Mouse (Mus musculus) embryonic facial prominence, embryonic 13.5 days (tissue): ENCODE data around the gene Ppp1r26. TPM values are rescaled to one million over a fixed set of nuclear protein-coding genes. Genes with fewer than 3 reads are reported as not detected.

ENCODE experiments used
- ATAC-seq: fragments of 200-750 bp; cut with Nextera tagmentation; 2 replicates; pipeline ENCODE4 v1.8.0; 2017; ENCODE audit warnings: low read depth; ENCODE audit not compliant: insufficient number of reproducible peaks, insufficient read depth, low FRiP score, low TSS enrichment
- H3K27ac ChIP-seq: fragments of 300-500 bp; sonication (generic); 2 replicates; pipeline ENCODE4 v1.5.1; 2015; ENCODE audit warnings: moderate library complexity, mild to moderate bottlenecking, inconsistent platforms
- H3K27me3 ChIP-seq: fragments of 300-500 bp; sonication (generic); 2 replicates; pipeline ENCODE4 v1.6.1; 2015; ENCODE audit warnings: mild to moderate bottlenecking, inconsistent platforms
- H3K36me3 ChIP-seq: fragments of 300-500 bp; sonication (generic); 2 replicates; pipeline ENCODE4 v1.6.1; 2015; ENCODE audit warnings: mild to moderate bottlenecking, inconsistent platforms
- H3K4me1 ChIP-seq: fragments of 300-500 bp; sonication (generic); 2 replicates; pipeline ENCODE4 v1.6.1; 2015; ENCODE audit warnings: inconsistent platforms
- H3K4me2 ChIP-seq: fragments of 300-500 bp; sonication (generic); 2 replicates; pipeline ENCODE4 v1.6.1; 2015; ENCODE audit warnings: moderate library complexity, mild to moderate bottlenecking, inconsistent platforms
- H3K4me3 ChIP-seq: fragments of 300-500 bp; sonication (generic); 2 replicates; pipeline ENCODE4 v1.5.1; 2015; ENCODE audit warnings: mild to moderate bottlenecking, inconsistent platforms
- H3K9ac ChIP-seq: fragments of 300-500 bp; sonication (generic); 2 replicates; pipeline ENCODE4 v1.6.1; 2015; ENCODE audit warnings: mild to moderate bottlenecking, inconsistent platforms
- H3K9me3 ChIP-seq: fragments of 300-500 bp; sonication (generic); 2 replicates; pipeline ENCODE4 v1.6.1; 2016; ENCODE audit warnings: inconsistent platforms
- WGBS: fragments of 180-500 bp; shearing (Covaris S2); methylation state at CpG from one replicate; pipeline ENCODE4 v1.1.7; 2015; ENCODE audit warnings: mixed read lengths; 5-methylcytosine and 5-hydroxymethylcytosine counted together
- polyA plus RNA-seq: library from polyadenylated mRNA; unstranded; fragments of >200 nt; fragmentation: Nextera tagmentation; extraction: Ambion mirVana; gene quantifications from 2 replicates; pipeline ENCODE4 v1.2.1, GENCODE M21; 2015

The Ppp1r26 gene
- 7.5 TPM in 2 replicates for polyA plus RNA-seq

DNA sequence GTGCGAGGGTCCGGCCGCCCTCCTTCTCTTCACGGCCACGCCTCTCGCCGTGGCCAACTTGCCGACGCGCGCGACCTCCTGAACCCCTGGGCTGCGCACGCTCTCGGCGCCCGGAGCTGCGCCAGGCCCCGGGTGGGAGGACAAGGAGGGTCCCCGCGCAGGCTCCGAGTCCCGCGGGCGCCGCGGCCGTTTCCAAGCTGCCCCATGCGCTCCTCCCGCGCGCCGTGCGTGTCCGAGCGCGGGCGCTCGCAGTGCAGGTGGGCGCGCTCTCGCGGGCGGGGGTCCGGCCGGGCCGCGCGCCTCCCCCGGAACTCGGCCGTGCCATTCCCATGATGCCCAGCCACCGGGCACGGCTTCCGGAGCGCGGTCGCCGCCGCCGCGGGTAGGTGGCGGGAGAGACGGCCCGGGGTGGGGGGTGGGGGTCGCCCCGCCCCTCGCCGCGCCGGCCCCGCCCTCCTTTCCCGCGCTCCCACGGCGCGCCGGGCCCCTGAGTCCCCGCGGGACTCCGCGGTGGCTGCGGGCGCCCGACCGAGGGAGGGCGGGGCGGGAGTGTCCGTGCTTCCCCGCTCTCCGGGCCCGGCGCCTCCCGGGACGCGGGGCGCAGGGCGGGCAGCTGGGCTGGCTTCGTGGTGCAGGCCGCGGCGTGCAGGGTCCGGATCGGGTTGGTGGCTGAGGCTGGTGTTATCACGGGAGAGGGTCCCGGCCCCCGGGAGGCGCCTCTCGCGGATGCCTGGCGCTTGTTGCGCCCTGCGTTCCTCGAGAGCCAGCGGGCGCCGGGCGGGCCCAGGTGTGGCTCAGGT is at the start of gene Ppp1r26:
Ppp1r26 (plus strand) TSS at position 286 of the 800 bp plus-strand sequence.
- Histone ChIP-seq H3K4me1 (peaks cover 21% of the 10 kb centered on the region), H3K9me3 (no peaks in the 10 kb centered on the region), H3K27me3 (peaks cover 8% of the 10 kb centered on the region; the same call in 1 of the 2 replicates), H3K9ac (peak within 1 kb of the TSS; percentile 87), H3K27ac (peak within 1 kb of the TSS; percentile 79), H3K36me3 (peaks cover 26% of the 10 kb centered on the region), H3K4me2 (peak within 1 kb of the TSS; percentile 91), H3K4me3 (peak within 1 kb of the TSS; percentile 79)
- no peak for ATAC-seq
- under 1% methylated on average over 97 of the region's 118 CpGs for WGBS

DNA sequence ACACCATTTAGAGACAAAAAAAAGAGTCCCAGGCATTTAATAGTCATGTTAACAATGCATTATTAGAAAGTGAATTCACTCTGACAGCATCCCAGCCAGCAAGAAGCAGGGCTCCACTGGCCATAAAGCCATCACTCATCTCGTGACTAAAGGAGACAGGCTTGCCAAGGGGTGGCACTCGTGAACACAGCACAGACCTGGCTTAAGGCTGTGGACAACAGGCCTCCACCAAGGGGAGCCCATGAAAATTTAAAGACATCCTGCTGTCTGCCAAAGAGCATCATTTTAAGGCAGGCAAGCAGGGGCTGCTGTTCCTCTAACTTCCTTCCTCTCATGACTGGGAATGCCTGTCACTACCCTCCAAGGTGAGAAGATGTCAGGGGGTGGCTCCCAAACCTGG is 49.7 kb upstream of the Ppp1r26 start:
- H3K9me3 ChIP-seq: no peaks in the 10 kb centered on the region
- H3K4me2 ChIP-seq: no peak overlapping the region
- no peaks in the 10 kb centered on the region for H3K27me3 ChIP-seq
- H3K27ac ChIP-seq: no peak overlapping the region
- no peak overlapping the region for H3K4me3 ChIP-seq
- H3K36me3 ChIP-seq: no peaks in the 10 kb centered on the region
- WGBS: 64% methylated on average over 2 of the region's 2 CpGs
- ATAC-seq: no peak
- H3K9ac ChIP-seq: no peak overlapping the region
- H3K4me1 ChIP-seq: no peaks in the 10 kb centered on the region

DNA sequence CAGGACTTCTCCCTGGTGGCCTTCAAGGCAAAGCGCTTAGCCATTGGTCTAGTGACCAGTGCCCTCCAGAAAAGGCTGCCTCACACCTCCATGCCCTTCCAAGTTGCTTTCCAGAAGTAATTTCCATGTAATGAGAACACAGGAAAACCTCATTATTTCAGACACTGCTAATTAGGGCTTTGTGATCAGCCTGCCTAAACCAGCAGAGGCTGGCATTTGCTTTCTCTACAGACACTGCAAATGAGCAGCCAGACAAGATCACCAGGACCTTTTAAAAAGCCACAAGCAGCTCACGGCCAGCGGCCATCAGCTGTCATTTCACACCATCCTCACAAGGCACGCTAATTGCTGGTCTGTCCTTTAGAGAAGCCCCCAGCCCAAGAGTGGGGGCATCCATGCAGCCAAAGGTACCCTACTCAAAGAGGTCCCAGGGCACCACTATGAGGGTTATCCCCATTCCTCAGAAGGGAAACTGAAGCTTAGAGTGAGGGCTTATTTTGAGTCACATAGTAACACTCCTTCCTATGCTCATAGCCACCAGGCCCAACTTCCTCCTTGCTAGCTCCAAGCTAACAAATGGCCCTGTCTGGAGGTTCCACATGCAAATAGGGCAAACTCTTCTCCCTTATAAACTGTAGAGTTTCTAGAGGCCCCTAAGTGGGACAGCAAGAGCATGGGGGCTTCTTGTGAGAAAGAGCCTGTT is 49.0 kb upstream of the Ppp1r26 start:
- Histone ChIP-seq H3K9ac (no peak overlapping the region), H3K9me3 (no peaks in the 10 kb centered on the region), H3K4me3 (no peak overlapping the region), H3K4me2 (no peak overlapping the region), H3K36me3 (no peaks in the 10 kb centered on the region), H3K4me1 (no peaks in the 10 kb centered on the region), H3K27ac (no peak overlapping the region), H3K27me3 (no peaks in the 10 kb centered on the region)
- WGBS: 68% methylated on average over 4 of the region's 4 CpGs
- ATAC-seq: no peak

DNA sequence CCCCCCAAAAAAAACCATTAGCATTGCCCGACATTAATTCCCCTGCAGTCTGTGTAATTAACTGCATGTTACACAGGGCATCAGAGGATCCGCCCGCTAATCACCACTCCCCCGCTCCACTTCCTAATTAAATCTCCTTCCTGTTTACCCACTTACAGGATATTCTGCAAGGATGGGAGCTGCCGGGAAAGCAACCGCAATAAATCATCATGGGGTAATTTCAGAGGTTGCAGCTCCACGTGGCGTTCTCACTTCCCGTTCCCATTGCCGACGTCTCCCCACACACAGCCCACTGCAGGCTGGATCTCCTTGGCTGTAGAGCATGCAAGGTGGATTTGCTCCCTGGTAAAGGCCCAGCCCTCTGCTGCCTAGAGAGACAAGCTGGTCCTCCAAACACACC is 45.0 kb upstream of the Ppp1r26 start:
- Histone ChIP-seq H3K9ac (no peak overlapping the region), H3K27ac (no peak overlapping the region), H3K36me3 (no peaks in the 10 kb centered on the region), H3K9me3 (no peaks in the 10 kb centered on the region), H3K4me3 (no peak overlapping the region), H3K27me3 (no peaks in the 10 kb centered on the region), H3K4me1 (no peaks in the 10 kb centered on the region), H3K4me2 (no peak overlapping the region)
- WGBS: 56% methylated on average over 11 of the region's 11 CpGs
- ATAC-seq: no peak

DNA sequence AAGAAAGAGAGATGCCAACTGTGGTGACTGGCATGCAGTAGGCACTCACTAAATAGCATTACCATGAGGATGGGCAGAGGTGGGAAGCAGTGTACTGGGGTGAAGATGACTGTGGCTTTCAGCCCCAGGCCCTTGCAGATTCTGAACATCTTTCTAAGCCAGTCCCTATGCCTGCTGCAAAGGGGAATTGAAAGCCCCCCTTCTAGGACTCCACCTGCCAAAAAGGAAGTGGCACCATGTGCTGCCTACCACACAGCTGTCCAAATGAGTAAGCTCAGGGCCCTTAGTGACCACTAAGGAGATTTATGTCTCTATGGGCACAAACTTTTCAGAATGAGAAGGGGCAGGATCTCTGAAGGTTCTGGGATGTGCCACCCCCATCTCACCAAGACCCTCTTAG is 44.5 kb upstream of the Ppp1r26 start:
- Histone ChIP-seq H3K4me3 (no peak overlapping the region), H3K36me3 (no peaks in the 10 kb centered on the region), H3K9ac (no peak overlapping the region), H3K9me3 (no peaks in the 10 kb centered on the region), H3K4me2 (no peak overlapping the region), H3K27me3 (no peaks in the 10 kb centered on the region), H3K27ac (no peak overlapping the region), H3K4me1 (no peaks in the 10 kb centered on the region)
- no peak for ATAC-seq

DNA sequence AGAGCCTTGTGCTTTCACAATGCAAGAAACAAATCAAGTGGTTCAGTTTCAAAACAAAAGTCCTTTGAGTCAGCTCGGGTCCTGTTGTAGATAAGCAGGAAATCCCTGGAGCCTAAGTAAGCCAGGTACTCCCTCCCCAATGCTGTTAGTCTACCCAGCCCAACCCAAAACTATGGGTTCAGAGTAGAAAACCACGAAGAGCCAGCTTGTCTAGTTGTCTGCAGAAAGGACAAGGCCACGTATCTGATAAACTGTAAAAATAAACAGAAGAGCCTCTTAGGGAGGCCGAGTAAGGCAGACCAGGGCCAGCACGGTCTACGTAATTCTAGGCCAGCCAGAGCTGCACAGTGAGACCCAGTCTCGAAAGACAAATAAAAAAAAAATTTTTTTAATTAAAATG is 38.8 kb upstream of the Ppp1r26 start:
- Histone ChIP-seq H3K4me3 (no peak overlapping the region), H3K27ac (no peak overlapping the region), H3K36me3 (no peaks in the 10 kb centered on the region), H3K9me3 (no peaks in the 10 kb centered on the region), H3K4me2 (no peak overlapping the region), H3K4me1 (no peaks in the 10 kb centered on the region; the same call in 1 of the 2 replicates), H3K27me3 (no peaks in the 10 kb centered on the region), H3K9ac (no peak overlapping the region)
- 48% methylated on average over 7 of the region's 7 CpGs for WGBS
- no peak for ATAC-seq

DNA sequence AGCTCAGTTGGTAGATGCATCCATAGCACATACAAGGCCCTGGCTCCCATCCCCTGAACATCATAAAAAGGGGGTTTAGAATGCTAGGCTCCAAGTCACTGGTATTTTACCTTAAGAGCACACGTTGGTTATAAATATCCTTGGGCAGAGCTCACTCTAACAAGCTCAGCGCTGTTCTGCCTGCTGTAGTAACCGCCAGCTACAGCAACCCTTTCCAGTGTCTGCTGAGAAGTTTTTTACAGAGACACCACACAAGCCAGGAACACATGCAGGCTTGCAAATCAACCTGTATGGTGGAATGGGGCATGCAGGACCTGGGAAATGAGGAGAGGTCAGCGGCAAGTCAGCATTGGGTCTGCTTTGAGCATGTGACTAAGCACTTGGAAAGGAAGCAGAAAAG is 37.5 kb upstream of the Ppp1r26 start:
- H3K27ac ChIP-seq: no peak overlapping the region

DNA sequence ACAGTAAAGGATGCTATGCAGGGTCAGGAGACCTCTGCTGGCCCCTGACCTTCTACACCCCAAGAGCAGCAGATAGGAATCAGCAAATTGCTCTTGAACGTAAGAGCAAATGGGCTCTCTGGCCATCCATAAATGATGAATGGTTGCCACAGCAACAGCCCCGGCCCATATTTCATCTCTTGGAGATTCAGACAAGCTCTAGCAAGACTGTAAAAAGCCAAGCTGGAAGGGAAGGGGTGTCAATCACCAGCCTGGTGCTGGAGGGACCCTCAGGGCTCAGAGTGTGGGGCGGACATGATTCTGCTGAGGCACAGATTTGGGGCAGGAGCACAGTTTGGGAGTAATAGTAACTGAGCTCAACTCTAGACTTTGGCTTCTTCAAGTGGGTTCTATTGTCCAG is 37.0 kb upstream of the Ppp1r26 start:
- Histone ChIP-seq H3K9me3 (no peaks in the 10 kb centered on the region), H3K9ac (no peak overlapping the region), H3K36me3 (no peaks in the 10 kb centered on the region), H3K27me3 (no peaks in the 10 kb centered on the region), H3K4me1 (peaks cover 5% of the 10 kb centered on the region), H3K27ac (no peak overlapping the region), H3K4me2 (no peak overlapping the region), H3K4me3 (no peak overlapping the region)
- 54% methylated on average over 3 of the region's 3 CpGs for WGBS
- ATAC-seq: no peak

More for the DNA sequence above, 37.5 kb upstream of the Ppp1r26 start:
- no peaks in the 10 kb centered on the region for H3K36me3 ChIP-seq
- WGBS: 77% methylated on average over 4 of the region's 4 CpGs
- no peak overlapping the region for H3K4me2 ChIP-seq
- no peak for ATAC-seq
- H3K9ac ChIP-seq: no peak overlapping the region
- peaks cover 2% of the 10 kb centered on the region for H3K4me1 ChIP-seq
- no peak overlapping the region for H3K4me3 ChIP-seq
- H3K27me3 ChIP-seq: no peaks in the 10 kb centered on the region
- no peaks in the 10 kb centered on the region for H3K9me3 ChIP-seq

DNA sequence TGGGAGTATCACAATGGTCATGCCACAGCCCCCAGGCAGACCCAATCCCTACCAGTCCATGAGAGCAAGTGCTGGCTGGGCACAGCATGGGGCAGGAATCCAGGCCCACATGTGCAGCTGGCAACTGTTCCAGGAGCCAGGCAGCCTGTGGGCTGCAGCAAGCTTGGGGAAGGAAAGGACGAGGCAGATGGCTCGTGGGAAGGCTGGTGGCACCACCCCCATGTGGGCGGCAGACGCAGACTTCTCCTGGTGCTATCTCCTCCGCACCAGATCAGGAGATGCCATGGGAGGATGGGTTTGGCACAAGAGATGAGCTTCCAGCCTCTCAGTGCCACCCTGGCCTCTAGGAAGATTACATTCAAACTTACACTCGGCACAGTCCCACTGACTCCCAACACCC is 33.7 kb upstream of the Ppp1r26 start:
- ATAC-seq: no peak
- no peaks in the 10 kb centered on the region for H3K36me3 ChIP-seq
- H3K9ac ChIP-seq: no peak overlapping the region
- no peak overlapping the region for H3K4me2 ChIP-seq
- H3K4me1 ChIP-seq: peaks cover 23% of the 10 kb centered on the region
- no peaks in the 10 kb centered on the region for H3K9me3 ChIP-seq
- H3K27ac ChIP-seq: no peak overlapping the region
- H3K4me3 ChIP-seq: no peak overlapping the region
- WGBS: 75% methylated on average over 6 of the region's 6 CpGs
- H3K27me3 ChIP-seq: no peaks in the 10 kb centered on the region

DNA sequence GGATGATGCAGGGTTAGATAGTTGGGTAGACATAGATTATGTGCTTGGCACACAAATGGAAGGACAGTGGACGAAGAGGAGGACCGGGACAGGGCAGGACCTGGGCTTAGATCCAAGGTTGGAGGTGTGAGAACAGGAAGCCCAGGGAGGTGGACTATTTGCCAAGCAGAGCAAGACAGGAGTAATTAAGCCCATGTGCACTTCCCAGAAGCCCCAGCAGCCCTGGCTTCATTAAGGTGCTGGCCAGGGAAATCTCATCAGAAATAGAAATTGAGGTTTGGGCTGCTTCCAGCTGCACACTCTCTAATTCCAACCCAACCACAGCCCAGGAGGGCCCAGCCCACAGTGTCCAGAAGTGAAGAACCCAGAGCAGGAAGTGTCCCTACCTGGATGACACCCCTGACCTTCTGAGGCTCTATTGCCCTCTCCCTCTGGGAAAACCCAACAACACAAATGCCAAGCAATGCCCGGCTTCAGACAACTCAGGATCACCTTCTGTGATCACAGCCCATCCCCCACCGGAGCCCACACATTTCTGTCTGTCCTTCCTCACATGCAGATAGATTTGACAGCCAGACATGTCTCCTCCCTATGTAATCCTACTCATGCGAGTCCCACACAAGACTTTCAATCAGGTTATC is 32.4 kb upstream of the Ppp1r26 start:
- WGBS: 85% methylated on average over 5 of the region's 5 CpGs
- no peak overlapping the region for H3K4me3 ChIP-seq
- no peak overlapping the region for H3K27ac ChIP-seq
- no peaks in the 10 kb centered on the region for H3K27me3 ChIP-seq
- peaks cover 23% of the 10 kb centered on the region for H3K4me1 ChIP-seq
- no peaks in the 10 kb centered on the region for H3K9me3 ChIP-seq
- ATAC-seq: no peak
- no peak overlapping the region for H3K9ac ChIP-seq
- no peak overlapping the region for H3K4me2 ChIP-seq
- no peaks in the 10 kb centered on the region for H3K36me3 ChIP-seq

DNA sequence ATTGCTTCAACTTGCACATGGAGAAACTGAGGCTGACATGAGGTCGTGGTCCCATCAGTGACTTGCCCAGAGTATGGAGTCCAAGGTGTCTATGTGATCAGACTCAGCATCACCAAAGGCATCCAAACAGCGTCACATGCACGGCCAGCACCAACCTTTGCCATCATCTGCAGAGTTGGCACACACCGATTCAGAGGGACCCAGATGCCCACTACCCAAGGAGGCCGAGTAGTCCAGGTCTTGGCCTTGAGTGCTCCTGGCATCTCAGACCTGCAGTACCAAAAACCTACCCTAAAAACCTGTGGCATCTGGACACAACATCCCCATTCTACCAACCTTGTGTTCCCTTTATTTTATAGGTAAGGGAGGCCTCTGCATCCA is 31.9 kb upstream of the Ppp1r26 start:
- Histone ChIP-seq H3K36me3 (no peaks in the 10 kb centered on the region), H3K27ac (no peak overlapping the region; the same call in 1 of the 2 replicates), H3K9me3 (no peaks in the 10 kb centered on the region), H3K4me1 (peaks cover 23% of the 10 kb centered on the region), H3K4me2 (no peak overlapping the region), H3K9ac (no peak overlapping the region; the same call in 1 of the 2 replicates), H3K27me3 (no peaks in the 10 kb centered on the region), H3K4me3 (no peak overlapping the region)
- ATAC-seq: no peak
- WGBS: 91% methylated on average over 5 of the region's 5 CpGs
